ENCODE assay signal across 21 mouse cellular contexts in genomic region chr1:131465855-131466254, GRCm38 (mm10).
DNase-seq lines count a peak whose midpoint lies in the region; ATAC-seq and TF ChIP-seq lines count a peak whose summit lies in the region.
"Had no signal": no experiment of that assay in that cellular context is flagged by ENCODE, and none has a peak within 500 bp of the region (broad histone marks: within the 10 kb centered on the region; RNA-seq: fewer than 3 reads in every experiment).

No protein-coding gene starts in this region.

- no peak overlapping the region for H3K4me2 ChIP-seq in kidney, embryonic 14.5 days (replicated peaks; ENCODE audit: low read depth, low read length)
- H3K4me2 ChIP-seq in hindbrain, postnatal 0 days (ENCODE audit: low read depth, low read length): no peak overlapping the region
- H3K4me2 ChIP-seq: embryonic facial prominence, embryonic 15.5 days; hindbrain, embryonic 12.5 days had no signal

- no peaks in the 10 kb centered on the region for H3K27me3 ChIP-seq in kidney, embryonic 14.5 days (ENCODE audit: control insufficient read depth, insufficient read depth, low read length)
- no peaks in the 10 kb centered on the region for H3K27me3 ChIP-seq in hindbrain, postnatal 0 days (ENCODE audit: insufficient read depth, low read length)
- H3K27me3 ChIP-seq: embryonic facial prominence, embryonic 15.5 days; hindbrain, embryonic 12.5 days had no signal

- no peaks in the 10 kb centered on the region for H3K9me3 ChIP-seq in kidney, embryonic 14.5 days (ENCODE audit: control insufficient read depth, low read length)
- H3K9me3 ChIP-seq in hindbrain, postnatal 0 days (ENCODE audit: low read length): no peaks in the 10 kb centered on the region
- H3K9me3 ChIP-seq: embryonic facial prominence, embryonic 15.5 days; forebrain, embryonic 10.5 days; heart, embryonic 10.5 days; hindbrain, embryonic 12.5 days had no signal

- no peaks in the 10 kb centered on the region for H3K36me3 ChIP-seq in kidney, embryonic 14.5 days (ENCODE audit: control insufficient read depth, insufficient read depth, low read length)
- H3K36me3 ChIP-seq in hindbrain, postnatal 0 days (ENCODE audit: insufficient read depth, low read length): no peaks in the 10 kb centered on the region
- H3K36me3 ChIP-seq: embryonic facial prominence, embryonic 15.5 days; forebrain, embryonic 10.5 days; heart, embryonic 10.5 days; hindbrain, embryonic 12.5 days had no signal

- H3K27ac ChIP-seq in kidney, embryonic 14.5 days (ENCODE audit: low read depth, low read length): no peak overlapping the region
- no peak overlapping the region for H3K27ac ChIP-seq in hindbrain, postnatal 0 days
- H3K27ac ChIP-seq: embryonic facial prominence, embryonic 15.5 days; forebrain, embryonic 10.5 days; heart, embryonic 10.5 days; hindbrain, embryonic 12.5 days had no signal

- H3K9ac ChIP-seq in kidney, embryonic 14.5 days (ENCODE audit: low read depth, low read length): no peak overlapping the region
- no peak overlapping the region for H3K9ac ChIP-seq in hindbrain, postnatal 0 days (replicated peaks; ENCODE audit: low read length)
- H3K9ac ChIP-seq: embryonic facial prominence, embryonic 15.5 days; hindbrain, embryonic 12.5 days had no signal

- WGBS in kidney, embryonic 14.5 days: 82% methylated on average over 4 of the region's 4 CpGs
- WGBS in hindbrain, postnatal 0 days: 83% methylated on average over 4 of the region's 4 CpGs

- TF ChIP-seq CTCF in hindbrain, postnatal 0 days (IDR thresholded peaks at IDR 0.05; ENCODE audit: low read depth): no peak

- no peak overlapping the region for H3K4me3 ChIP-seq in kidney, embryonic 14.5 days (ENCODE audit: low read length)
- no peak overlapping the region for H3K4me3 ChIP-seq in hindbrain, postnatal 0 days (ENCODE audit: low read length)
- H3K4me3 ChIP-seq: embryonic facial prominence, embryonic 15.5 days; erythroblast, embryonic 14.5 days; forebrain, embryonic 10.5 days; heart, embryonic 10.5 days; hindbrain, embryonic 12.5 days had no signal

- intact Hi-C loops in gastrocnemius, postnatal 36 days (cut with DNase I): no loop called here

- ATAC-seq in kidney, embryonic 14.5 days (ENCODE audit: low FRiP score, low TSS enrichment): no peak
- no peak for ATAC-seq in hindbrain, postnatal 0 days
- ATAC-seq: forebrain, embryonic 14.5 days had no signal

- no peaks in the 10 kb centered on the region for H3K4me1 ChIP-seq in kidney, embryonic 14.5 days (ENCODE audit: control insufficient read depth, insufficient read depth, low read length)
- H3K4me1 ChIP-seq in hindbrain, postnatal 0 days (ENCODE audit: insufficient read depth, low read length): peaks cover 13% of the 10 kb centered on the region
- H3K4me1 ChIP-seq: heart, embryonic 10.5 days had no signal

- DNase-seq in kidney, adult 11 months: peak; percentile 61
- DNase-seq in kidney, adult 8-10 months: peak; percentile 55 to 68
- peak; percentile 44 for DNase-seq in kidney, postnatal 10 days
- peak; percentile 8 to 21 for DNase-seq in kidney, postnatal 4 days
- no peak for DNase-seq in layer of hippocampus, adult 11-12 months (ENCODE audit: low spot score)
- DNase-seq in gastrocnemius, postnatal 36 days: no peak
- no peak for DNase-seq in hindbrain, postnatal 0 days (ENCODE audit: low spot score)
- DNase-seq: adrenal gland, postnatal 10 days; cerebellum, adult 11-12 months; cerebellum, adult 9-11 months; cerebellum, postnatal 36 days; heart, adult 18-20 months; heart, postnatal 10 days; heart, postnatal 4 days had no signal

Comparison
In these comparisons a context has a peak if more than half of its experiments do, and no peak if none do; other contexts are left out.
1. DNase-seq: peak in kidney, adult 11 months (single experiment), kidney, adult 8-10 months (2 of 2), kidney, postnatal 10 days (single experiment) and kidney, postnatal 4 days (2 of 2); none in layer of hippocampus, adult 11-12 months (single experiment), gastrocnemius, postnatal 36 days (0 of 2) and hindbrain, postnatal 0 days (single experiment).